Mouse (Mus musculus): ENCODE results near the gene Pla2g5. TPM values are rescaled to one million over a fixed set of nuclear protein-coding genes. Genes with fewer than 3 reads are reported as not detected.

Pla2g5 gene
- total RNA-seq, 2 experiments from 2014 or later: 17.5 to 23.3 TPM

DNA sequence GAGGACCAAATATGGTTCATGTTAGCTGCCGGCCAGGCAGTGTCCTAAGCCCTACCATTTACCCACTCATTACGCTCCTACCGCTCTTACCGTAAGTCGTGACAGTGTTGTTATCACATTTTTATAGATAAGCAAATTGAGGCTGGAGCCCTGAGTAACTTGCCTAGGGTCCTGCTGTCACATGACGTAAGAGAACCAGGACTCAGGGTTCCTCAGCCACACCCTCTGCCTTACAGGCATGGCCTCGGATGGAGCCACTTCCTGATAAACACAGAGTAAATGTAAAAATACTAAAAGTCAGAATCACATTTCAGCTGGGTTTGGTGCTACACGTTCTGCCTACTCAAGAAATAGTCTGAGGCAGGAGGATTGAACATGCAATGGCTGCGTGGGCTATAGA, 108.8 kb downstream of the Pla2g5 start:
- DNase-seq: no peak
- intact Hi-C loops (cut with DNase I): no loop called here

- intact Hi-C loops (cut with DNase I): no loop called here
- DNase-seq: peak; percentile 14 to 15
These were observed 109.7 kb downstream of the Pla2g5 start for GRCm38 (mm10) chr4:138753608-138754007.

DNA sequence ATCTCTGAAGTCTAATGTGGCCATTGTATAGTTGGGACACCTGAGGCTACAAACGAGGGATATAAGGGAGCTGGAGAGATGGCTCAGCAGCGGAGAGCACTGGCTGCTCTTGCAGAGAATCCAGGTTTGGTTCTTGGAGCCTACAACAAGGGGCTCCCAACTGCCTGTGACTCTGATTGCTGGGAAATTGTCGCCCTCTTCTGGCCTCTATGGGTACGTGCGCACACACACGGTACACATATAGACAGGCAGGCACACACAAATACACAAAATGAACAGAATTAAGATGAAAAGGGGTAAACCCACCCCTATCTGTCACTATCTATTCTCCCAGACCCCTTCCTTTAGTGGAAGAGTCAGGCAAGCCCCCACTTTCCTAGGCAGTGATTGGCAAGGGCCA, 110.7 kb downstream of the Pla2g5 start:
- no peak for DNase-seq
- intact Hi-C loops (cut with DNase I): no loop called here

Other genes with a start within 250 kb of the Pla2g5 start
- gene Vwa5b1, start 227.6 kb downstream of the Pla2g5 start, total RNA-seq (2021): under 1 TPM in 1 of 2 experiments, not detected in 1; 0.07 TPM
- gene Pla2g2c, start 138.7 kb downstream of the Pla2g5 start, total RNA-seq (2021): not detected
- gene Ubxn10, start 126.3 kb downstream of the Pla2g5 start, total RNA-seq (2021): 1 to 10 TPM; 1.7 to 2.8 TPM
- under 1 TPM; 0.10 to 0.12 TPM for gene Pla2g2f, start 105.9 kb downstream of the Pla2g5 start, total RNA-seq (2021)
- gene Pla2g2d, start 87.7 kb downstream of the Pla2g5 start, total RNA-seq (2021): not detected
- not detected for gene Gm13030, start 10.5 kb upstream of the Pla2g5 start, total RNA-seq (2021)
- gene Pla2g2e, start 14.5 kb upstream of the Pla2g5 start, total RNA-seq (2021): 1 to 10 TPM in 1 of 2 experiments, under 1 TPM in 1; 0.84 to 3.1 TPM
- gene Otud3, start 50.5 kb upstream of the Pla2g5 start, total RNA-seq (2021): 1 to 10 TPM; 8.7 to 9.2 TPM
- not detected for gene Rnf186, start 103.6 kb upstream of the Pla2g5 start, total RNA-seq (2021)
- gene Tmco4, start 109.4 kb upstream of the Pla2g5 start, total RNA-seq (2021): 10 to 100 TPM; 12.7 to 13.9 TPM
- not detected for gene Htr6, start 212.1 kb upstream of the Pla2g5 start, total RNA-seq (2021)
- gene Nbl1, start 229.5 kb upstream of the Pla2g5 start, total RNA-seq (2021): 10 to 100 TPM; 27.9 to 36.3 TPM

All from heart, postnatal 10 days (tissue).